Mouse (Mus musculus): ENCODE measurements at regions not wholly inside any gene's neighbourhood (a gene's known extent, or its start where the extent isn't known, plus 50 kb on each side); places are given as distances from the start of the nearest gene placed in this dataset.

DNA sequence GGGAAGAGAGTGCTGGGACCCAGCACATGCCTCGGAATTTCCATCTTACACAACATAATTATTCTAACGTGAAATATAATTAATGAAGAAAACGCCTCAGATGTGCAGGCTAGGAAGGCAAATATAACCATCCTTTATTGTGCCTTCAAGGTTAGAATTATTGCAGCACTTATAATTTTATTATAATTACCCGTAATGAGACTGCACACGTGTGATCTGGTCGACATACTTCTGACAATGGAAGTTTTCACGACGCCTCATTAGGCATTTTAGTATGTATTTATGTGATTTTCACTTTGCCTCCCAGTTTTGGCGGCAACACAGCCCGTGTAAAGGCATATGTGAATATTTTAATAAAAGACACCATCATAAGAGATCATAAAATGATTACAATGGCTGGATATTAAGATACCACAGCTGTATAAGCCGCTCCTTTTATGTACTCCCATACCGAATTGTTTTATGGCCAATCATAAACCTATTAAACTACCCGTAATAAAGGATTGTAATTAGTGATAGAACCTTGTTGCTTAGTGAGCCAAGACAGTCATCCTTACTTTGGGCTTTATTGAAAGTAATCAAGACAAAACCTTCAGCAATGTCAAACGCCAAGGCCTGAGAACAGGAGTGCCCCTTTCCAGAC is 281.6 kb upstream of the Irx2 start:
- peaks cover 22% of the 10 kb centered on the region for H3K4me1 ChIP-seq (replicated peaks)
- no peak for DNase-seq (ENCODE audit: low spot score)
- no peak overlapping the region for H3K27ac ChIP-seq
- peaks cover 37% of the 10 kb centered on the region for H3K27me3 ChIP-seq (ENCODE audit: insufficient read depth, poor library complexity, severe bottlenecking)
- H3K36me3 ChIP-seq: no peaks in the 10 kb centered on the region
- no peaks in the 10 kb centered on the region for H3K9me3 ChIP-seq
- WGBS: 89% methylated on average over 14 of the region's 14 CpGs
- H3K4me3 ChIP-seq: no peak overlapping the region

DNA sequence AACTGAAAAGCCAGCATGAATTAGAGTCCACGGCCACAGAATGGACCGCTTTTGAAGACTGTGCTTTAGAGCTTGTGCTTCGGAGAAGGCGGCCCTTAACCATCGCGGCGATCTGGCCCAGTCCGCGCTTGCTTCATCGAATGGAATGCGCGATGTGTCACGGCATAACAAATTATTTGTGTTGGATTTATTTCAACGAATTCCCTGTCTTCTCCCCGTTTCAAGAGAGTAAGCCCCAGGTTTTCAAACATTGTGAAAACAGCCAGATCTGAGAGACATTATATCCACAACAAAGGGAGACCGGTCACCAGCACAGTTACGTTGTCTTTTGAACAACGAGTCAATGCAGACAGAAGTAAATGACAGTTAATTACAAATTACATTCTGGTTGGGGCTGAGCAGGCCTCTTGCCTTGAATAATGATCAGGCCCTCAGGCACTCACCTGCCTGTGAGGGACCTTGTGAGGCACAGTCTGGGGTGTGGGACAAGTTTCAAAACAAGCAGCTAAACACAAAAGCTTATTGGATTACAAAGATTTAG is 275.9 kb upstream of the Irx2 start:
- peak; percentile 24 for DNase-seq (ENCODE audit: low spot score)
- Histone ChIP-seq H3K27me3 (ENCODE audit: insufficient read depth, poor library complexity, severe bottlenecking) (peaks cover 43% of the 10 kb centered on the region), H3K4me1 (replicated peaks) (peaks cover 26% of the 10 kb centered on the region), H3K4me3 (peak overlapping the region; percentile 16; the same call in 1 of the 2 replicates), H3K27ac (peak overlapping the region; percentile 20; the same call in 1 of the 2 replicates), H3K36me3 (no peaks in the 10 kb centered on the region), H3K9me3 (no peaks in the 10 kb centered on the region)
- 37% methylated on average over 18 of the region's 18 CpGs for WGBS

GRCm38 (mm10) chr13:72355297-72355696 is 273.3 kb upstream of the Irx2 start:
- Histone ChIP-seq H3K9me3 (no peaks in the 10 kb centered on the region), H3K4me1 (replicated peaks) (peaks cover 28% of the 10 kb centered on the region), H3K27me3 (ENCODE audit: insufficient read depth, poor library complexity, severe bottlenecking) (peaks cover 41% of the 10 kb centered on the region), H3K36me3 (no peaks in the 10 kb centered on the region), H3K27ac (no peak overlapping the region), H3K4me3 (no peak overlapping the region)
- 86% methylated on average over 1 of the region's 1 CpGs for WGBS
- no peak for DNase-seq (ENCODE audit: low spot score)

GRCm38 (mm10) chr13:72355821-72356220 is 272.8 kb upstream of the Irx2 start:
- Histone ChIP-seq H3K4me1 (replicated peaks) (peaks cover 28% of the 10 kb centered on the region), H3K36me3 (no peaks in the 10 kb centered on the region), H3K4me3 (no peak overlapping the region), H3K27me3 (ENCODE audit: insufficient read depth, poor library complexity, severe bottlenecking) (peaks cover 38% of the 10 kb centered on the region), H3K27ac (no peak overlapping the region), H3K9me3 (no peaks in the 10 kb centered on the region)
- WGBS: 78% methylated on average over 3 of the region's 3 CpGs
- DNase-seq (ENCODE audit: low spot score): no peak

DNA sequence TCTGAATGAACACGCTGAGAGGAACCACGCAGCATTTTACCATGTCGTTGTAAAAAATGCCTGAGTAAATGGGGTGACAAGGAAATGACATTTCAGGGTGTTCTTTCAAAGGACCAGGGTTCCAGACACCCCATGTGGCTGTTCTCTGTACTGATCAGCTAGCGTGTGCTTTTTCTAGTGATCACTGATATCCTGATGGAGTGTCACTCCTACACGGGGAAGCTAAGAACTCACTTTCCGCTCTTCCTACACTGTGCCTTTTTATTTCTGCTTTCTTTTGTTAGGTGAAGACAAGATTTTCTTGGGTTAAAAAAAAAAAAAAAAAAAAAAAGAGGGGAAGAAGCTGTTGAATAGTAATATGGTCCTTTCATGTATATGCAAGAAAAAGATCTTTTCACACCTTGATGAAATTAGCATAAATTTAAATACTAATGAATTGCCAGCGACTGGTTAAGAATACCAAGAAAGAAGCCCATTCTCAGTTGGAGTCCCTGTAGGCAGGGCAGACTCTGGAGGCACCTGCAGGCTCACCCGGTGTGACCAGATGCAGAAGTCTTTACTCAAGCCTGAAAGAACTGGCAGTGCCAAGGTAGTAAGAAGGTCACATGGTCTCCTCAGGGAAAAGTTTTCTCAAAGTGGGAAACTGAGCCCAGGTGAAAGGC is 270.2 kb upstream of the Irx2 start:
- Histone ChIP-seq H3K27ac (no peak overlapping the region), H3K36me3 (no peaks in the 10 kb centered on the region), H3K4me1 (replicated peaks) (peaks cover 20% of the 10 kb centered on the region), H3K9me3 (no peaks in the 10 kb centered on the region), H3K4me3 (no peak overlapping the region), H3K27me3 (ENCODE audit: insufficient read depth, poor library complexity, severe bottlenecking) (peaks cover 52% of the 10 kb centered on the region)
- DNase-seq (ENCODE audit: low spot score): no peak
- WGBS: 44% methylated on average over 8 of the region's 8 CpGs

GRCm38 (mm10) chr13:72365534-72366271 is 262.9 kb upstream of the Irx2 start:
- Histone ChIP-seq H3K9me3 (no peaks in the 10 kb centered on the region), H3K4me3 (peak overlapping the region; percentile 33), H3K27me3 (ENCODE audit: insufficient read depth, poor library complexity, severe bottlenecking) (peaks cover 74% of the 10 kb centered on the region), H3K27ac (peak overlapping the region; percentile 69), H3K36me3 (no peaks in the 10 kb centered on the region), H3K4me1 (replicated peaks) (peaks cover 39% of the 10 kb centered on the region)
- WGBS: 26% methylated on average over 24 of the region's 24 CpGs
- DNase-seq (ENCODE audit: low spot score): peak; percentile 42

DNA sequence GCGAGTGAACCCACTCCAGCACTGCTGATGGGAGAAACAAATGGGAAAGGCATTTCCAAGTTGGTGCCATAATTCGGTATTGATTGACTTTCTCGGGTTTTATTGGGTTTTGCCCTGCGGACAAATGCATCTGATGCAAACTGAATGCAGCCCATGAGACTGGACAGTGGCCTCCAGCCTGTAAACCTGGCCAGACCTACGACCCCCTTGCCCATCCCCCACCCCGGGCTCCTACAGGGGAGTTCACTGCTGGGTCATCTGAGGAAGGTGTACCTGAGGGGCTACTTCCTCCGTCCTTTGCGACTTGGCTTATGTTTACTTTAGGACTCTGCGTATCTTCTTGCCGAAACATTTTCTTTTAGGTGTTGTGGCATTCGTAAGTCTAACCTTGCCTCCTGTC is 262.3 kb upstream of the Irx2 start:
- Histone ChIP-seq H3K4me1 (replicated peaks) (peaks cover 39% of the 10 kb centered on the region), H3K36me3 (no peaks in the 10 kb centered on the region), H3K27ac (peak overlapping the region; percentile 69), H3K27me3 (ENCODE audit: insufficient read depth, poor library complexity, severe bottlenecking) (peaks cover 72% of the 10 kb centered on the region), H3K4me3 (peak overlapping the region; percentile 33), H3K9me3 (no peaks in the 10 kb centered on the region)
- no peak for DNase-seq (ENCODE audit: low spot score)
- 58% methylated on average over 11 of the region's 11 CpGs for WGBS

- Histone ChIP-seq H3K9me3 (no peaks in the 10 kb centered on the region), H3K4me1 (replicated peaks) (peaks cover 14% of the 10 kb centered on the region), H3K36me3 (no peaks in the 10 kb centered on the region), H3K27me3 (ENCODE audit: insufficient read depth, poor library complexity, severe bottlenecking) (peaks cover 44% of the 10 kb centered on the region), H3K4me3 (no peak overlapping the region), H3K27ac (no peak overlapping the region)
- DNase-seq (ENCODE audit: low spot score): no peak
- WGBS: 72% methylated on average over 1 of the region's 1 CpGs
These were observed 258.5 kb upstream of the Irx2 start for GRCm38 (mm10) chr13:72370131-72370530.

DNA sequence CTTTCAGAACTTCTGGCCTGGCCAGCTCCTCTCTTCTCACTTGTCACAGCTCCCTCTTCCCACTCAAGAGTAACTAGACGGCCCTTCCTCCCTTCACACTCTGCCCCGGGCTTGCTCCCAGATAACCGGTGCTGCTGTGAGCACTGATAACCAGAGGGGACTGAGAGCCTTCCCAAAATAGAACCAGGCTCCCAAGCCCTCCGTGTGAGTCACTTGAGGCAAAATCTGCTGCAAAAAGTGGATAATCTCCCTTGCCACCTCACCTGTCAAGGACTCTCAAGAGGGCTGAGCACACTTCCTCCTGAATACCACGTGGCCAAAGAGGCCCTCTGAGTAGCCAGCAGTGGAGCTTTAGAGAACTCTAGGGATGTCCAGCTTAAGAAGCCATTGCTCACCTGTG is 257.6 kb upstream of the Irx2 start:
- WGBS: 61% methylated on average over 5 of the region's 5 CpGs
- H3K4me3 ChIP-seq: no peak overlapping the region
- H3K27me3 ChIP-seq (ENCODE audit: insufficient read depth, poor library complexity, severe bottlenecking): peaks cover 38% of the 10 kb centered on the region
- no peaks in the 10 kb centered on the region for H3K9me3 ChIP-seq
- H3K27ac ChIP-seq: no peak overlapping the region
- H3K36me3 ChIP-seq: no peaks in the 10 kb centered on the region
- DNase-seq (ENCODE audit: low spot score): no peak
- H3K4me1 ChIP-seq (replicated peaks): peaks cover 6% of the 10 kb centered on the region

DNA sequence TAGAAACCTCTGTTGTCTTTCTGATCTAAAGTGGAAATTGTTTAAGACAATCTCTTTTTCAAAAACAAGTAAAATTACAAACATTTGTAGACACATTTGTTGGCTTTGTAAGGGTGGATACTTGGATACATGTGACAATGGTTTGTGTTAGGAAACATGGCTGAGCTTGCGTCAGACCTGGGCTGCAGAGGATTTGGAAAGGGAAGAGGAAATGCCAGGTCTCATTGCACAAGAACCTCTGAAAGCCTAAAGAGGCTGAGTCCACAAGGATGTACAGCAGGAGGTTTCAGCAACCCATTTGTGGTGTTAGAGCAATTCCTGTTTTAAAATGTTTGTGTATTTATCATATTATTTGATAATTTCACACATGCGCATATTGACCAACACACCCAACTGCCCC is 235.3 kb upstream of the Irx2 start:
- Histone ChIP-seq H3K27ac (no peak overlapping the region), H3K27me3 (ENCODE audit: insufficient read depth, poor library complexity, severe bottlenecking) (no peaks in the 10 kb centered on the region), H3K9me3 (no peaks in the 10 kb centered on the region), H3K4me3 (no peak overlapping the region), H3K4me1 (replicated peaks) (peaks cover 3% of the 10 kb centered on the region; the same call in 1 of the 2 replicates), H3K36me3 (no peaks in the 10 kb centered on the region)
- WGBS: 94% methylated on average over 2 of the region's 2 CpGs
- no peak for DNase-seq (ENCODE audit: low spot score)

DNA sequence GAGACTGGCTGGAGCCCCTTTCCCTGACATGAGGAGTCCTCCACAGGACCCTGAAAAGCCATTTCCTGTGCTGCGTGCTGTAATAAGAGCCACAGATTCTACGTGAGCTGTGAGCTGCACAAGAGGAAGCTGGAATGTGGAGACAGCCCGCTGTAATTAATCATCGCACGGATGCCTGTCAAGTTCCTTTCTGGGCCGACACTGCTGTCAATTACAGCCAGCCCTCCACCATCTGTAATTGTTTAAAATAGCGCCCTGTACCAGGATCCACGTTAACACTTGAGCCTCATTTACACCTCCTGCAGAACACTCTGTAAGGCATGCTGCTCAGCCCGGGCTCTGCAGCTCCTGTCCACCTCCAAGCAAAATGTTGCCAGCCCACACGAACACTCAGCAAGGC is 227.9 kb upstream of the Irx2 start:
- Histone ChIP-seq H3K4me3 (no peak overlapping the region), H3K4me1 (replicated peaks) (peaks cover 29% of the 10 kb centered on the region), H3K27ac (peak overlapping the region; percentile 76), H3K27me3 (ENCODE audit: insufficient read depth, poor library complexity, severe bottlenecking) (no peaks in the 10 kb centered on the region), H3K36me3 (no peaks in the 10 kb centered on the region), H3K9me3 (no peaks in the 10 kb centered on the region)
- DNase-seq (ENCODE audit: low spot score): peak; percentile 78
- WGBS: 24% methylated on average over 10 of the region's 10 CpGs

DNA sequence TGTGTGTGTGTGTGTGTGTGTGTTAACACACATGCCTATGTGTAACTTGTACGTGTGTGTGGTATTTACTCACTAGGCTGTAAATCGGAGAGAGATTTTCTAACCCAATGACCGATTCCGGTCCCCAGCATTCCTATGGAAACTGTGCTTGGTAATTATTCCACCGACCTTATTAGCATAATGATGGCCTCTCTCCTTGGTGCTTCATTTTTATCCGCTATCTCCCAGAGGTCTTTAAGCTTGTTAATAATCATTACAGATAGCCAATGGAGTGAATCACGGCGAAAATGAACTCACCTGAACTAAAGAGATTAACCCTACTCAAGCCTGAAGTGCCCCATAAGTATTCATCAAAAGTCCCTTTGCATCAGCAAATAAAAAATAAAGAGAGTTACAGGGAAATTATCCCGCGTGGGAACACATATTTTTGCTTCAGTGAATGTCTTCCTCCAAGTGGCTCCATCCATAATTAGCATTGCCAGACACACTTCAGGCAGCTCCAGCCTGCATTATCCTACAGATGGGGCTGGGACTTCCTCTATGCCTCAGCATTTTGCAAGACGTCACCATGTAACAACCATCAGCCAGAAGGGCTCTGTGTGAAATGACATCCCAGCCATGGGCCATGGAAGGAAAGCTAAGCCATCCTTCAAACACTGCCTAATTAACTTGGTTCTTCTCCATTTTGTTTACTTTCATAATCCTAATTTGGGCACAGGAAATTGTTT is 219.2 kb upstream of the Irx2 start:
- H3K36me3 ChIP-seq: no peaks in the 10 kb centered on the region
- no peak for DNase-seq (ENCODE audit: low spot score)
- WGBS: 90% methylated on average over 11 of the region's 11 CpGs

More for the DNA sequence above, 219.2 kb upstream of the Irx2 start:
- Histone ChIP-seq H3K9me3 (no peaks in the 10 kb centered on the region), H3K27ac (no peak overlapping the region), H3K4me3 (no peak overlapping the region), H3K27me3 (ENCODE audit: insufficient read depth, poor library complexity, severe bottlenecking) (0 out of 2 replicates have a peak, but pooled peaks cover 6% of the 10 kb centered on the region), H3K4me1 (replicated peaks) (peaks cover 3% of the 10 kb centered on the region; the same call in 1 of the 2 replicates)
